Mouse (Mus musculus): ENCODE measurements around the gene Bnipl.

DNA sequence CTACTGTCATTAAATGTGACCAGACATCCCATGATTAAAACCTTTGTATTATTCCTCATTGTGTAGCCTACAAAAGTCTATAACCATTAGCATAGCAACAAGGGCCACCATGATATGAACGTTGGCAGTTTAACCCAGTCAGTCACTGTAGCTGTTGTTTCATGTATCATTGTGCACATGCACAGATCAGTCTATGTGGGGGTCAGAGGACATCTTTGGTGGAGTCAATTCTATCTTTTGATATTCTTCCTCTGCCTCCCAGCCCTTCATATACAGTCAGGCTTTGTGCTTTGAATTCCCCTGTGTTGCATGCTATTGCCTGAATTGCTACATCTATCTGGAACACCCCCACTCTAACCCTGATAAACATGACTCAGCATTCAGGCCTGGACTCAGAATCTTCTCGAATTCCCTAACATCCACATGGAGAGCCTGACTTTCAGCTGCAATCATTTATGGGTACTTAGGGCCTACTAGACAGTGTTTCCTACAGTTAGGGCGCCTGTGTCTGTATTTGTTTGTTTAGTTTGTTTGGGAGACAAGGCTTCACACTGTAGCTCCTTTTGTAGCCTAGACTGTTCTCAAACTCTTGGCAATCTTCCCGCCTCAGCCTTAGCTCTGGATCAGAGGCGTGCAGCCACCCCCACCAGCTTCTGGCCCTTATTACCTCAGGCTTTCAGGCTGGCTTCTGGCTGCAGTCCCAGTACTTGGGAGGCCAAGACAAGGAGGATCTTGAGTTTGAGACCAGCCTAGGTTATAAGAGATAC lies 4.3 kb downstream of the Bnipl start:
- TF ChIP-seq EP300 (optimal IDR thresholded peaks at IDR 0.05), result no peak
- TF ChIP-seq CTCF (IDR thresholded peaks at IDR 0.05; ENCODE audit: low read depth), result no peak
